Mouse (Mus musculus) lung, embryonic 15.5 days (tissue): ENCODE measurements around the gene Mycbpap. TPM values are rescaled to one million over a fixed set of nuclear protein-coding genes. Genes with fewer than 3 reads are reported as not detected.

Source experiments
- ATAC-seq: fragments of 200-750 bp; cut with Nextera tagmentation; 2 replicates; pipeline ENCODE4 v1.8.0; 2017; ENCODE audit warnings: moderate number of reproducible peaks, borderline replicate concordance; ENCODE audit not compliant: low FRiP score, low TSS enrichment; ENCODE audit errors: extremely low read depth
- H3K27ac ChIP-seq: fragments of 300-500 bp; sonication (generic); 2 replicates; pipeline ENCODE4 v1.5.1; 2015; ENCODE audit warnings: moderate library complexity, mild to moderate bottlenecking, inconsistent platforms
- H3K27me3 ChIP-seq: fragments of 300-500 bp; sonication (generic); 2 replicates; pipeline ENCODE4 v1.6.1; 2015; ENCODE audit warnings: inconsistent platforms
- H3K36me3 ChIP-seq: fragments of 300-500 bp; sonication (generic); 2 replicates; pipeline ENCODE4 v1.6.1; 2015; ENCODE audit warnings: inconsistent platforms
- H3K4me1 ChIP-seq: fragments of 300-500 bp; sonication (generic); 2 replicates; pipeline ENCODE4 v1.6.1; 2015; ENCODE audit warnings: inconsistent platforms
- H3K4me2 ChIP-seq: fragments of 300-500 bp; sonication (generic); 2 replicates; pipeline ENCODE4 v1.6.1; 2015; ENCODE audit warnings: inconsistent platforms, mild to moderate bottlenecking, moderate library complexity
- H3K4me3 ChIP-seq: fragments of 300-500 bp; sonication (generic); 2 replicates; pipeline ENCODE4 v1.5.1; 2015; ENCODE audit warnings: mild to moderate bottlenecking, inconsistent platforms
- H3K9ac ChIP-seq: fragments of 300-500 bp; sonication (generic); 2 replicates; pipeline ENCODE4 v1.6.1; 2015; ENCODE audit warnings: inconsistent platforms
- H3K9me3 ChIP-seq: fragments of 300-500 bp; sonication (generic); 2 replicates; pipeline ENCODE4 v1.6.1; 2016; ENCODE audit warnings: inconsistent platforms
- WGBS: fragments of 180-500 bp; shearing (Covaris S2); methylation state at CpG from one replicate; pipeline ENCODE4 v1.1.7; 2015; 5-methylcytosine and 5-hydroxymethylcytosine counted together
- polyA plus RNA-seq: library from polyadenylated mRNA; unstranded; fragments of >200 nt; fragmentation: Nextera tagmentation; extraction: Ambion mirVana; gene quantifications from 2 replicates; pipeline ENCODE4 v1.2.1, GENCODE M21; 2015

The Mycbpap gene
- polyA plus RNA-seq, 1 experiment from 2014 or later: 5.4 TPM

DNA sequence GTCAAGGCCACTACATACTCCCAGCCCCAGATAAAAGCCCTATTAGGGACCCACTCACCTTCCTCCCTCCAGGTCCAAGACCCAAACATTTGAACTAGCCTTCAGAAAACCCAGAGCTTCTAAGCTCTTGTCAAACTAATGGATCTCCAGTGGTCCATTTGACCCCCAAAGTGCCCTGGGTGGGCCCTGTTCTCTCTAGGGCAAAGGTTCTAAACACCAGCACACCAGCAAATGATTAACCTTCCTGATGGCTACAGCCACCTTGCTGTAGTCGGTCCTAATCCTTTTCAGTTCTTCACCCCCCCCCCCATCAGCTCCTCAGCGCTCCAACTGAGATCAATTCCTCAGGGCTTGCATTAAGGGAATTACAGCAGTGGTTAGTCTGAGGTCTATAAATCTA lies 57.4 kb downstream of the Mycbpap start:
- H3K36me3 ChIP-seq: 0 out of 2 replicates have a peak, but pooled peaks cover 4% of the 10 kb centered on the region
- ATAC-seq: no peak
- no peak overlapping the region for H3K9ac ChIP-seq
- no peaks in the 10 kb centered on the region for H3K27me3 ChIP-seq
- no peaks in the 10 kb centered on the region for H3K9me3 ChIP-seq
- peaks cover 32% of the 10 kb centered on the region for H3K4me1 ChIP-seq
- no peak overlapping the region for H3K4me3 ChIP-seq
- 48% methylated on average over 2 of the region's 2 CpGs for WGBS
- no peak overlapping the region for H3K27ac ChIP-seq
- no peak overlapping the region for H3K4me2 ChIP-seq

DNA sequence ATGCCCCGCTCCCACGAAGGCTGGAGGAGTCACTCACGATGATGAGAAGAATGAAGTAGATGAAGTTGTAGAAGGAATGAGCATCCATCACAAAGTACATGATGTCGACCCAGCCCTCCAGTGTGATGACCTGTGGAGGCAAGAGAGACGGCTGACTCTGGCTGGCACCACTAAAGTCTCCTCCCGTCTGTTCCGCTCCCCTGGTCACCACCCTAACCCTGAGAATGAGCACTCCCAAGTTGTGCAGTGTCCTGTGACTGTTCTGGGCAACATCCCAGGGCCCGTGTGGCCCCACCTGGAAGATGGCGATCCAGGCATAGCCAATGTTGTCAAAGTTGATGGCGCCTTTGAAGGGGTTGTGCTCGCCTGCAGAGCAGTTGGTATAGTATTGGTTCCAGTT lies 59.7 kb downstream of the Mycbpap start:
- peaks cover 10% of the 10 kb centered on the region; the same call in 1 of the 2 replicates for H3K4me1 ChIP-seq
- no peaks in the 10 kb centered on the region for H3K27me3 ChIP-seq
- no peak overlapping the region for H3K4me3 ChIP-seq
- WGBS: 92% methylated on average over 11 of the region's 11 CpGs
- no peaks in the 10 kb centered on the region for H3K9me3 ChIP-seq
- no peak overlapping the region for H3K4me2 ChIP-seq
- H3K27ac ChIP-seq: no peak overlapping the region
- 0 out of 2 replicates have a peak, but pooled peaks cover 8% of the 10 kb centered on the region for H3K36me3 ChIP-seq
- no peak for ATAC-seq
- H3K9ac ChIP-seq: no peak overlapping the region

DNA sequence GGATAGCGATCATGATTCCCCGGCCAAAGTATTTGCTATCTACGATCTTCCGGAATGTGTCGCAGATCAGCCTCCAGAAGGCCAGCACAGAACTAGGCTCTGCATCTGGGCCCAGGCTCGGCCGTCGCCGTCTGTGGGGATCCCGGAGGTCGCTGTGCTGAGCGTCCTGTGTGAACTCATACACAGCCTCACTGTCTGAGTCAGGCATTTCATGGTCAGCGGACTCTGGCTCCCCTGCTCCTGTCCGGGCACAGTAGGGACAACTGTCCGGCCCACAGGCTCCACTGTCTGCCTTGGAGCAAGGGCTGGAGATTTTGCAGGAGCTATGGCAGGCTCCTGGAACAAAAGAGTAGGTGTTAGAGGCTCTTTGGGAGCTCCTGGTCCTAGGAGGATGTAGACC lies 64.5 kb downstream of the Mycbpap start:
- Histone ChIP-seq H3K9ac (no peak overlapping the region), H3K4me1 (peaks cover 5% of the 10 kb centered on the region; the same call in 1 of the 2 replicates), H3K9me3 (no peaks in the 10 kb centered on the region), H3K4me2 (no peak overlapping the region), H3K27me3 (no peaks in the 10 kb centered on the region), H3K36me3 (0 out of 2 replicates have a peak, but pooled peaks cover 8% of the 10 kb centered on the region), H3K4me3 (no peak overlapping the region), H3K27ac (no peak overlapping the region)
- 78% methylated on average over 15 of the region's 15 CpGs for WGBS
- no peak for ATAC-seq

DNA sequence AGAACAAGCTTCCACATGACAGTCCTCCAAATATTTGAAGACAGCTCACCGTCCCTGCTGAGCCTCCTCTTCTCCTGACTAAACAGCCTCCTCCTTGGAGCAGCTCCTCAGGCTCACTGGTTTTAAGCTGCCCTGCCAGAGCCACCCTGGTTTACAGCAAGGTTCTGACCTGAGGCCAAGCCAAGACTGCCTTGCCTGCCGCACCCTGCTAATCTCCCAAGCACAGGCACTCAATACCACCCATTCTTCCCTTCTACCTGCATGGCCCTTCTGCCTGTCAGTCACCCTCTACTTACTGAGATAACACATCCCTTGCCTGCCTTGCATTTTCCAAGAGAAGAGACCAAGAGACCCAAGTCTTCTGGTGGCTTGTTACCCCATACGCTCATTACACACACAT lies 65.2 kb downstream of the Mycbpap start:
- Histone ChIP-seq H3K4me3 (no peak overlapping the region), H3K9me3 (no peaks in the 10 kb centered on the region), H3K9ac (no peak overlapping the region), H3K27me3 (no peaks in the 10 kb centered on the region), H3K4me2 (no peak overlapping the region), H3K4me1 (peaks cover 11% of the 10 kb centered on the region), H3K36me3 (0 out of 2 replicates have a peak, but pooled peaks cover 8% of the 10 kb centered on the region), H3K27ac (no peak overlapping the region)
- ATAC-seq: no peak
- WGBS: 58% methylated on average over 3 of the region's 3 CpGs

DNA sequence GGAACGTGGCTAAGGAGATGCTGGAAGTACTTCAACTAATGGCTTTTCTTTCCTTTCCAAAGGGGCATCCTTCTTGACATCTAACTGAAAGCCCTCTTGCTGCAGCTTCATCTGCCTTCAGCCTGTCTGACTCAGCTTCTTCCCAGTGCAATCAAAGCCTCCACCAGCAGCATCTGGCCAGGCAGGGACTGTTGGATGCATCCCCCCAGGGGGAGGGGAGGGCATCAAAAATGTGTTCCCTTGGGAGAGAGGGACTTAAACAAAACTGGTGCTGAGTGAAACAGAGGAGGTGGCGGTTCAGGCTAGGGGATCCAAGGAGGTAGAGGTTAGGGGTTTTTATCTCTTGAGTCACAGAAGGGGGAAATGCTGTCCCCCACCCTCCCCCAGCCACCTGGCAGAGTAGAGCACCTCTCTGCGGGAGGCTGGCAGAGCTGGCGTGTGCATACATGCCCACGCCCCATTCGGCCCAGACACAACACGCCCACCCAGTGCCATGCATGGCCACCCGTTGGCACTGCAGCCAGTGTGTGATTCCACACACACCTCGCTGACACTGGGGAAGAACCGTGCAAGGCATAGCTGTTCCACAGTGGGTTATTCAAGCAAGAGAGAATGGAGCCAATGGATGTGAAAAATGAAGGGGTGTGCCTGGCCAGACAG lies 66.3 kb downstream of the Mycbpap start:
- Histone ChIP-seq H3K4me1 (peaks cover 22% of the 10 kb centered on the region), H3K27ac (no peak overlapping the region), H3K36me3 (0 out of 2 replicates have a peak, but pooled peaks cover 8% of the 10 kb centered on the region), H3K27me3 (no peaks in the 10 kb centered on the region), H3K4me3 (no peak overlapping the region), H3K9ac (no peak overlapping the region), H3K9me3 (no peaks in the 10 kb centered on the region), H3K4me2 (no peak overlapping the region)
- ATAC-seq: no peak
- 72% methylated on average over 10 of the region's 10 CpGs for WGBS

DNA sequence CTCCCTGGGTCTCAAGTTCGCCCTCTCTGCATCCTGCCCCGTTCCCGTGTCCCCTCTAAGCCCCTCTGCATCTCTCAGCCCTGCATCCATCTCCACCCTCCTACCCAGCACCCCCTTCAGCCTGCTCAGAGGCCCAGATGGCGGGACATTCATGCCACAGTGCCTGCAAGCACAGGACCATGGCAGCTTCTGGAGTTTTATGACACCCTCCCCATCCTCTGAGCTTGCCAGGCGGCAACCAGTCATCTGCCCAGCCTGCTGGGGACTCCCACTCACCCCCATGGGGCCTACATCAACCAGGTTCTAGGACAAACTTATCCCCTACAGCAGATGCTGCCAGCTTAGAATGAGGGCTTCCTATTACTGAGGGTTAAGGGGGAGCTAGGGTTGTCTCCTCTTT lies 66.8 kb downstream of the Mycbpap start:
- 0 out of 2 replicates have a peak, but pooled peaks cover 8% of the 10 kb centered on the region for H3K36me3 ChIP-seq
- ATAC-seq: no peak
- H3K4me3 ChIP-seq: no peak overlapping the region
- H3K9me3 ChIP-seq: no peaks in the 10 kb centered on the region
- 74% methylated on average over 5 of the region's 5 CpGs for WGBS
- H3K27ac ChIP-seq: no peak overlapping the region
- H3K27me3 ChIP-seq: no peaks in the 10 kb centered on the region
- H3K4me1 ChIP-seq: peaks cover 26% of the 10 kb centered on the region
- H3K9ac ChIP-seq: no peak overlapping the region
- no peak overlapping the region for H3K4me2 ChIP-seq

Other genes starting within 250 kb of the Mycbpap start
- gene Gm21885, start 239.9 kb downstream of the Mycbpap start, polyA plus RNA-seq: not detected in 2 replicates
- 107 TPM in 2 replicates for gene Luc7l3, start 199.8 kb downstream of the Mycbpap start, polyA plus RNA-seq
- gene Ankrd40, start 193.7 kb downstream of the Mycbpap start, polyA plus RNA-seq: 25.5 and 25.6 TPM in 2 replicates
- gene Abcc3, start 128.7 kb downstream of the Mycbpap start, polyA plus RNA-seq: 5.3 TPM in 2 replicates
- gene Cacna1g, start 47.5 kb downstream of the Mycbpap start, polyA plus RNA-seq: 7.3 and 7.7 TPM in 2 replicates
- gene Spata20, start 35.6 kb downstream of the Mycbpap start, polyA plus RNA-seq: 0.06 and 0.31 TPM in 2 replicates
- gene Epn3, start 21.8 kb downstream of the Mycbpap start, polyA plus RNA-seq: 16.8 and 17.3 TPM in 2 replicates
- 3.2 and 3.7 TPM in 2 replicates for gene Rsad1, start 27.5 kb upstream of the Mycbpap start, polyA plus RNA-seq
- 2.3 and 2.7 TPM in 2 replicates for gene Chad, start 43.3 kb upstream of the Mycbpap start, polyA plus RNA-seq
- gene Acsf2, start 80.1 kb upstream of the Mycbpap start, polyA plus RNA-seq: 6.8 and 7.1 TPM in 2 replicates
- 198 and 205 TPM in 2 replicates for gene Lrrc59, start 108.0 kb upstream of the Mycbpap start, polyA plus RNA-seq
- gene Mrpl27, start 132.0 kb upstream of the Mycbpap start, polyA plus RNA-seq: 136 and 139 TPM in 2 replicates
- gene Eme1, start 132.2 kb upstream of the Mycbpap start, polyA plus RNA-seq: 24.8 and 26.2 TPM in 2 replicates
- gene Xylt2, start 155.8 kb upstream of the Mycbpap start, polyA plus RNA-seq: 23.2 and 23.4 TPM in 2 replicates
- gene Gm11541, start 182.8 kb upstream of the Mycbpap start, polyA plus RNA-seq: 0.98 and 1.3 TPM in 2 replicates
- 0.25 TPM in 1 of 2 replicates, not detected in the other for gene Cdc34b, start 220.0 kb upstream of the Mycbpap start, polyA plus RNA-seq